Mouse (Mus musculus): Measurements from ENCODE around the gene Camta1. TPM values are rescaled to one million over a fixed set of nuclear protein-coding genes. Genes with fewer than 3 reads are reported as not detected.

Gene Camta1
- polyA plus RNA-seq, 1 experiment = 155 TPM

DNA sequence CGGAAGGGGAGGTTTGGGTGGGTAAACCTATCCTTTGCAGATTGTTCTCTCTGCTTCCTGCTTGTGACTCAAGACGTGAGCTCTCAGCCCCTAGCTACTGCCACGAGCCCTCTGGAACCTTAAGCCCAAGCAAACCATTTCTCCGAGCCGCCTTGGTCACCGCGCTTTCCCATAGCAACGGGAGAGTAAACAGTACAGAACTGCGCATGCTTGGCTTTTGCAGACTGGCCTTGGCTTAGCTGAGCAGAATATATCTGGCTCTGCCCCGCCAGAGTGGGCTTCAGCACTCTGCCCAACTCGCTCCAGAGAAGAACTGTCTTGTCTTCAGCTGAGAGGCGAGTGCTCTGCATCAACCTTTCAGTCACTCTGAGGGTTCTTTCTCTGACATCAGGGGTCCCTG, 509.9 kb downstream of the Camta1 start:
- Histone ChIP-seq H3K27ac (ENCODE audit: insufficient read depth, low read length) (no peak overlapping the region), H3K4me1 (ENCODE audit: control insufficient read depth, insufficient read depth, low read length) (no peaks in the 10 kb centered on the region), H3K4me3 (replicated peaks; ENCODE audit: insufficient read depth, low read depth, low read length) (no peak overlapping the region), H3K27me3 (ENCODE audit: control insufficient read depth, insufficient read depth, low read length) (no peaks in the 10 kb centered on the region)
- no peak for TF ChIP-seq CTCF (IDR thresholded peaks at IDR 0.05; ENCODE audit: borderline replicate concordance, insufficient read depth, low read depth, low read length)
- no peak for TF ChIP-seq POLR2A (IDR thresholded peaks at IDR 0.05; ENCODE audit: borderline replicate concordance, insufficient read depth, low read length)
- WGBS = 57% methylated on average over 12 of the region's 12 CpGs
- no peak for DNase-seq

DNA sequence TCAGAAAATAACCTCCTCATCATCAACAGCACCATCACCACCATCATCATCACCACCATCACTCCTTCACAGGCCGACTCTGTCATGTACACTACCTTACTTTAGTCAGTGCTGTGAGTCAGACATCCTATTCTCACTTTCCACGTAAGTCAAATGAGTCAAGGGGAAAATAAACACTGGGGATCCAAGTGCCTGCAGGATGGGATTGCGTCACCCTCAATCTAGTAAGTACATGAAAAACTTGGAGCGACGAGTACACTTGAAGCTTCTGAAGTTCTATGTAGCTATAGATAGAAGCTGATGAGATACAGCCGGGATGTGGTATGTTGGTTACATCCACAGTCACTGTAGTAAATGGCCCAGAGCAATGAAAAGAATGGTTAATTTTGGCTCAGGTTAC, 514.1 kb downstream of the Camta1 start:
- H3K4me1 ChIP-seq (ENCODE audit: control insufficient read depth, insufficient read depth, low read length) = no peaks in the 10 kb centered on the region
- WGBS = 97% methylated on average over 6 of the region's 6 CpGs
- TF ChIP-seq CTCF (IDR thresholded peaks at IDR 0.05; ENCODE audit: borderline replicate concordance, insufficient read depth, low read depth, low read length) = no peak
- TF ChIP-seq POLR2A (IDR thresholded peaks at IDR 0.05; ENCODE audit: borderline replicate concordance, insufficient read depth, low read length) = no peak
- H3K4me3 ChIP-seq (replicated peaks; ENCODE audit: insufficient read depth, low read depth, low read length) = no peak overlapping the region
- no peak for DNase-seq
- no peaks in the 10 kb centered on the region; the same call in 1 of the 2 replicates for H3K27me3 ChIP-seq (ENCODE audit: control insufficient read depth, insufficient read depth, low read length)
- H3K27ac ChIP-seq (ENCODE audit: insufficient read depth, low read length) = no peak overlapping the region

DNA sequence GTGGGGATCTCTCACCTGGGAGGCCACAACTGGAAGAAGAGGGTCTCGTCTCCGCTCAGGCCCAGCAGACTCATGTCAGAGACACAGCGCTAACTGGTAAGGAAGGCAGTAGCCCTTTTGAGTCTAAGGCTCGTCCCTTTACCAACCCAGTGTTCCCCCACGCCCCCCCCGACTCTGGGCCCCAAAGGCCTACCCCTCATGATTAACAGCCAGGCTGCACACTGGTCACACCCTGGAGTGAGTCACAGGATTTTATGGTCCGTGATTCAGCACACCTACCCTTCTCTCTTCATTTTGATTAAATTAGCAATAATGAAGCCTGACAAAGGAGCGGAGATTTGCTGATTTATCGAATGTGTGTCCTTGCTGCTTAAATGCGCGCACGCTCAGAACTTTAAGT, 515.0 kb downstream of the Camta1 start:
- no peak for TF ChIP-seq POLR2A (IDR thresholded peaks at IDR 0.05; ENCODE audit: borderline replicate concordance, insufficient read depth, low read length)
- no peak for TF ChIP-seq CTCF (IDR thresholded peaks at IDR 0.05; ENCODE audit: borderline replicate concordance, insufficient read depth, low read depth, low read length)
- WGBS = 93% methylated on average over 12 of the region's 12 CpGs
- no peak overlapping the region for H3K27ac ChIP-seq (ENCODE audit: insufficient read depth, low read length)
- DNase-seq = no peak
- H3K27me3 ChIP-seq (ENCODE audit: control insufficient read depth, insufficient read depth, low read length) = no peaks in the 10 kb centered on the region; the same call in 1 of the 2 replicates
- no peaks in the 10 kb centered on the region for H3K4me1 ChIP-seq (ENCODE audit: control insufficient read depth, insufficient read depth, low read length)
- H3K4me3 ChIP-seq (replicated peaks; ENCODE audit: insufficient read depth, low read depth, low read length) = no peak overlapping the region

DNA sequence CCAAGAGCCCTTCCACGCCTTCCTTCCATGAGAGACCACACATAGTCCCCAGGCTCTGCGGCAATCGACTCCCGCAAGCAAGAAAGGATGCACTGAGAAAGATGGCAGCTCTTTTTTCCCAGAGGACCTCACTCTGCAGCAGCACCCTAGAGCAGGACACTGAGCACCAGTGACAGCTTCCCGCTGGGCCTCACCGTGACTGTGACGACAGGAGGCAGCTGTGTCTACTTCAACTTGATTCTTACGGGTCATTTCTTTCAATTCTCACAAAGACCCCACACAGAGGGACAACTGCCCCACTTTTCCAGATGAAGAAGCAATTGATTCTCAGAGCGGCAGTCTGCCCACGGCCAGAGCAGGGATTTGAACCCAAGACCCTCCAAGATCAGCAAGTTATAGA, 516.9 kb downstream of the Camta1 start:
- Histone ChIP-seq H3K27me3 (ENCODE audit: control insufficient read depth, insufficient read depth, low read length) (no peaks in the 10 kb centered on the region; the same call in 1 of the 2 replicates), H3K4me3 (replicated peaks; ENCODE audit: insufficient read depth, low read depth, low read length) (no peak overlapping the region), H3K27ac (ENCODE audit: insufficient read depth, low read length) (no peak overlapping the region), H3K4me1 (ENCODE audit: control insufficient read depth, insufficient read depth, low read length) (peaks cover 2% of the 10 kb centered on the region; the same call in 1 of the 2 replicates)
- no peak for DNase-seq
- no peak for TF ChIP-seq POLR2A (IDR thresholded peaks at IDR 0.05; ENCODE audit: borderline replicate concordance, insufficient read depth, low read length)
- no peak for TF ChIP-seq CTCF (IDR thresholded peaks at IDR 0.05; ENCODE audit: borderline replicate concordance, insufficient read depth, low read depth, low read length)
- 70% methylated on average over 10 of the region's 10 CpGs for WGBS

DNA sequence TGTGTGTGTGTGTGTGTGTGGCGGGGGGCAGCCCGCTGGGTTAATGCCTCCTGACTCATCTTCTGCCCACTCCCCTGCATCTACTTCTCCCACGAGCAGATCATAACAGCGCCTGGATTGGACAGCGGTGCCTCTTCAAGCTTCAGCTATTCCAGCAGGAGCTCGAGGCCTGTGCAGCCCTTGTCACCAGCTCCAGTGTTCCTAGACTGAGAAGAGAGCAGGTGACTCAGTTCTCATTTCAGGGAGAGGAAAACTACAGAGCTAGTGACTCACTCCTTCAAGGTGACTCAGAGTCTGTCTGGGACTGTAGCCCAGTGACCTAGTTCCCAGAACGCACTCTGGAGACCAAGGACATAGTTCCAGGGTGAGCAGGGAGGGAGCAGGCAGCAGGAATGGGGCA, 522.3 kb downstream of the Camta1 start:
- WGBS = 41% methylated on average over 7 of the region's 7 CpGs
- Histone ChIP-seq H3K4me1 (ENCODE audit: control insufficient read depth, insufficient read depth, low read length) (peaks cover 14% of the 10 kb centered on the region), H3K27me3 (ENCODE audit: control insufficient read depth, insufficient read depth, low read length) (no peaks in the 10 kb centered on the region), H3K27ac (ENCODE audit: insufficient read depth, low read length) (peak overlapping the region; percentile 37; the same call in 1 of the 2 replicates), H3K4me3 (replicated peaks; ENCODE audit: insufficient read depth, low read depth, low read length) (no peak overlapping the region)
- TF ChIP-seq POLR2A (IDR thresholded peaks at IDR 0.05; ENCODE audit: borderline replicate concordance, insufficient read depth, low read length) = no peak
- TF ChIP-seq CTCF (IDR thresholded peaks at IDR 0.05; ENCODE audit: borderline replicate concordance, insufficient read depth, low read depth, low read length) = no peak
- peak; percentile 66 to 88 for DNase-seq

DNA sequence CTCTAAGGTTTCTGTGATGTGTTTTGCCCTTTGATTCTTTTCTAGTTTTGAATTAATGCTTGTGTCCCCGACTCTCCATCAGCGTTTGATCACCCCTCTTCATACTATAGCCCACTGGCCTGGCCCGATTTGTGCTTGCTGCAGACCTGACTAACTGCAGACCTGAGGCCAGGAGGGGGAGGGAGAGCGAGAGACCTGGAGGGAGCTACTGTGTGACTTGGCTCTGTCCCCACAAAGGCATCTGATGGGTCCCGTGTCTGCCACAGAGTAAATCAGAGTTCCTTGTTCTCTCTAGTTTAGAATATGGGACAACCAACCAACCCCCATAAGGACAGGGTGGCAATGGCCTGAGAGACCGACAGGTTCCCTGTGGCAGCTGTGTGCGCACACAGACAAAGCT, 522.7 kb downstream of the Camta1 start:
- Histone ChIP-seq H3K27ac (ENCODE audit: insufficient read depth, low read length) (0 out of 2 replicates have a peak overlapping the region, but pooled peaks have one; percentile 37), H3K4me3 (replicated peaks; ENCODE audit: insufficient read depth, low read depth, low read length) (no peak overlapping the region), H3K27me3 (ENCODE audit: control insufficient read depth, insufficient read depth, low read length) (no peaks in the 10 kb centered on the region), H3K4me1 (ENCODE audit: control insufficient read depth, insufficient read depth, low read length) (peaks cover 14% of the 10 kb centered on the region)
- TF ChIP-seq POLR2A (IDR thresholded peaks at IDR 0.05; ENCODE audit: borderline replicate concordance, insufficient read depth, low read length) = no peak
- no peak for TF ChIP-seq CTCF (IDR thresholded peaks at IDR 0.05; ENCODE audit: borderline replicate concordance, insufficient read depth, low read depth, low read length)
- DNase-seq = peak; percentile 46 to 63
- WGBS = 67% methylated on average over 7 of the region's 7 CpGs

DNA sequence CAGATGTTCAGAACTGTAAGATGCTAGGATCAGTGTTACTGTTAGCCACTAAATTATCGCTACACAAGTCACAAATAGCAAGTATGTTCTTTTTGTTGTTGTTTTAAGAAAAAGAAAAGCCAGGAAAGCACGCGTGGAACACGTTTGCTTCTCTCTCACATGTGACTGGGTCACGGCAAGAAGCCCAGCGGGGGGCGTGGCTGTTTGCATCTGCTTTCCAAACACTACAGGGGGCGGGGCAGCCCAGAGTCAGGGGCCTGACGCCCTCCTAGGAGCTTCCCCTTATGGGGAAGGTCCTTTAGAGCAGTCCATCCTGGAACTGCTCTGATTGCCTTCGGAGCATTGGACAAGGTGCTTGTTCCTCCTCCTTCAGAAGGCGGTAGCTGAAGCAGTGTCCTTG, 524.1 kb downstream of the Camta1 start:
- TF ChIP-seq CTCF (IDR thresholded peaks at IDR 0.05; ENCODE audit: borderline replicate concordance, insufficient read depth, low read depth, low read length) = no peak
- DNase-seq = no peak
- peaks cover 14% of the 10 kb centered on the region for H3K4me1 ChIP-seq (ENCODE audit: control insufficient read depth, insufficient read depth, low read length)
- no peak overlapping the region for H3K4me3 ChIP-seq (replicated peaks; ENCODE audit: insufficient read depth, low read depth, low read length)
- H3K27ac ChIP-seq (ENCODE audit: insufficient read depth, low read length) = no peak overlapping the region
- no peaks in the 10 kb centered on the region for H3K27me3 ChIP-seq (ENCODE audit: control insufficient read depth, insufficient read depth, low read length)
- 58% methylated on average over 11 of the region's 11 CpGs for WGBS

DNA sequence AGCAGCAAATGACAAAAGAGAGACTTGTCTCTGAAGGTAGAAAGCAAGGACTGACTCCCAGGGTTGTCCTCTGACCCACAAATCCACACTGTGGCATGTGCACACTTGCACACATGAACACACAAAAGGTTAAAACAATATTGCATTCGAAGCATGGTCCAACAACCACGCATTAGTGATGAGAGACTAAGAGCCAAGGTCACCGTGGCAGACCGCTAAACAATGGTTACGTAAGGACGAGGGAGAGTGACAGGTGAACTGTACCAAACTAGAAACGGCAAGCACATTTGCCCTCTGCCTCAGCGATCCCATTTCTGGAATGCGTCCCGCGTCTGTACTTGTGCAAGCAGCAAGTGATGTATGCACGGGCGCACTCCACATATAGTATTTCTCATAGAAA, 525.3 kb downstream of the Camta1 start:
- Histone ChIP-seq H3K4me1 (ENCODE audit: control insufficient read depth, insufficient read depth, low read length) (peaks cover 14% of the 10 kb centered on the region), H3K27me3 (ENCODE audit: control insufficient read depth, insufficient read depth, low read length) (no peaks in the 10 kb centered on the region), H3K27ac (ENCODE audit: insufficient read depth, low read length) (no peak overlapping the region), H3K4me3 (replicated peaks; ENCODE audit: insufficient read depth, low read depth, low read length) (no peak overlapping the region)
- WGBS = 80% methylated on average over 13 of the region's 13 CpGs
- no peak for DNase-seq
- no peak for TF ChIP-seq CTCF (IDR thresholded peaks at IDR 0.05; ENCODE audit: borderline replicate concordance, insufficient read depth, low read depth, low read length)
- TF ChIP-seq POLR2A (IDR thresholded peaks at IDR 0.05; ENCODE audit: borderline replicate concordance, insufficient read depth, low read length) = no peak
